Mouse (Mus musculus) Patski (cell line): ENCODE measurements at regions not wholly inside any gene's neighbourhood (a gene's known extent, or its start where the extent isn't known, plus 50 kb on each side); places are given as distances from the start of the nearest gene placed in this dataset.

ENCODE experiments used
- ATAC-seq: fragments of 100-300 bp; one replicate; pipeline ENCODE4 v1.8.0; 2021
- CTCF ChIA-PET: fragments of 350-600 bp; sonication (Branson Sonifier 250); formaldehyde crosslinking; loops from one replicate; lab custom pipeline; 2022; ENCODE audit warnings: inconsistent platforms; lab: Charles Lee
- POLR2A ChIA-PET: fragments of 350-600 bp; sonication (Branson Sonifier 250); formaldehyde crosslinking; loops from one replicate; lab custom pipeline; 2022; ENCODE audit warnings: antibody characterized with exemption, inconsistent platforms; lab: Charles Lee
- DNase-seq: peaks from one replicate; pipeline ENCODE4 v3.0.0-alpha.2; 2011; ENCODE audit warnings: low read depth, low spot score
- H3K27me3 ChIP-seq: fragments of 371-371 bp; one replicate; pipeline ENCODE4 v1.5.1; 2021
- CTCF ChIP-seq: fragments of 100-300 bp; IDR thresholded peaks from one replicate; pipeline ENCODE4 v1.5.1; 2021
- in situ Hi-C: fragments of 300-500 bp; cut with MboI; formaldehyde crosslinking; loops from 3 replicates; pipeline ENCODE4 v1.11.1; 2018; ENCODE audit warnings: low pct_unique_long_range_greater_than_20kb, mixed read lengths

- in situ Hi-C loops, result no loop called here
- POLR2A ChIA-PET, result no interaction called here
- CTCF ChIA-PET, result no interaction called here
- TF ChIP-seq CTCF, result no peak
- no peak for DNase-seq
- ATAC-seq, result no peak
- no peaks in the 10 kb centered on the region for H3K27me3 ChIP-seq
These were observed 634.3 kb downstream of the Nup35 start for GRCm38 (mm10) chr2:81251321-81251720.

DNA sequence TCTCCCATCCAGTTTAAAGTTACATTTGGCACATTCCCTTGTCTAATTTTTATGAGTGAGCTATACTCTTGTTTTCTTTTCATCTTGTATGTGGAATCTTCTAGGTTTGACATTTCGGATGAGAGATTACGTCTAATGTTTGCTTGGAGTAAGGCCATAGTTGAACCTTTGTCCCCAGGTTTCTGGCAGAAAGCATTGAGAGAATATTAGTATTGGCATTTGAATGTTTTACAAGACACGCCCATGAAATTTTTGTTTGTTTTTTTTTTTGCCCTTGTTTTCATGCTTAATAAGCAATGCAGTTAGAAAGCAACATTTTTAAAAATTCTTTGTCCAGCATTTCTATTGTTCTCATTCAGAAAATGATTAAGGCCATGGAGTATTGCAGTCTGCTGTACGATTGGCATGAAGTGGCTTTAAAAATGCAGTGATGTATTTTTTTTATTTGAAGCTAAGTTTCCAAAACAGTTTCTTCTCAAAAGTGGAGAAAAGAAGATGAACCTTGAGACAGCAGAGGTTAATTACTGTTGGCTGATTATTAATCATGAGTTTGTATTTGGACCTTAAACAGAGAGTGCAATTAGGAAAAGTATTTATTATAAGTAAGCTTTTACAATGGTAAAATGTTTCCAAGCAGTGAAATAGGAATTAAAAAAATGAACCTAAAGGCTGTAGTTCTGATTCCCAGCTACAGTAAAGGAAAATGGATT, 645.2 kb downstream of the Nup35 start:
- DNase-seq (no peak), ATAC-seq (no peak)
- ChIA-PET POLR2A (no interaction called here), CTCF (interaction anchor here (1.2 to 1.3 kb wide), 2 partner anchors 24 to 28 kb away, joined by 3 read pairs; no protein-coding TSS in a partner anchor)
- H3K27me3 ChIP-seq, result no peaks in the 10 kb centered on the region
- TF ChIP-seq CTCF, result no peak
- in situ Hi-C loops, result no loop called here

- DNase-seq, result no peak
- H3K27me3 ChIP-seq, result no peaks in the 10 kb centered on the region
- in situ Hi-C loops, result no loop called here
- ChIA-PET POLR2A (no interaction called here), CTCF (interaction anchor here (1.2 kb wide), 1 partner anchor 430 kb away, joined by 3 read pairs; no protein-coding TSS in a partner anchor)
- no peak for ATAC-seq
- no peak for TF ChIP-seq CTCF
These were observed 652.3 kb downstream of the Nup35 start for GRCm38 (mm10) chr2:81269245-81269880.

DNA sequence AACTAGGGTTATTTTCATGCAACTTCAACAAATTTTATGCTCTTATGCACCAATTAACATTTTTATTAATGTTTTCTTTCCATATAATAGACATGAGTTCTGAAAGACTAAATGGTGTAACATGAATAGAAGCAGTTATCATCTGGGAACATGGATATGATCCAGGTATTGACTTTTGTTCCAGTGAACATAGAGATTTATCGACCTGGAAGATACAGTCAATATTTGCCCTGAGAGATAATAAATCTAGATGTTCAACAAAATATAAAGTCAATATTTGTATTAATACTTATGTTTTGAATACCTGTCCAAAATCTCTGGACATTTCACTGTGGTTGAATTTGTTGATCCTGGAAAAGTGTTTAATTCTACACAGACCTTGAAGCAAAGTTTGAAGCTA, 653.9 kb downstream of the Nup35 start:
- ChIA-PET POLR2A (no interaction called here), CTCF (no interaction called here)
- TF ChIP-seq CTCF, result no peak
- DNase-seq, result no peak
- no peaks in the 10 kb centered on the region for H3K27me3 ChIP-seq
- ATAC-seq, result no peak
- in situ Hi-C loops, result no loop called here

DNA sequence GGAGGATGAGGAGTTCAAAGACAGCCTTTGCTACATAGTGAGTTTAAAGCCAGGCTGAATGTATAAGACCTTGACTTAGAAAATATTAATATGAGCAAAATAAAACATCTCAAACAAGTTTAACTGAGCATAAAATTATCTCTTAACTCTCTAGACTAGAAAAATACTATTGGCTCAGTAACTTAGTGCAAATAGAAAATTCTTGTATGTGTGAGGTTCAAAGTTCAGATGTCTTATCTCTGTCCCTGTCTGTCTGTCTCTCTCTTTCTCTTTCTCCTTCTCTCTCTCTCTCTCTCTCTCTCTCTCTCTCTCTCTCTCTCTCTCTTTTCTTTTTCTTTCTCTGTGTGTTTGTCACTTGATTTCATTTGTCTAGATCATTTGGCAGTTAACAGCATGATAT, 655.5 kb downstream of the Nup35 start:
- no peak for ATAC-seq
- no peak for DNase-seq
- ChIA-PET POLR2A (no interaction called here), CTCF (no interaction called here)
- no peak for TF ChIP-seq CTCF
- no peaks in the 10 kb centered on the region for H3K27me3 ChIP-seq
- in situ Hi-C loops, result no loop called here

GRCm38 (mm10) chr2:81287414-81287813, 670.4 kb downstream of the Nup35 start:
- CTCF ChIA-PET, result no interaction called here
- DNase-seq (no peak), ATAC-seq (no peak)
- POLR2A ChIA-PET, result no interaction called here
- in situ Hi-C loops, result no loop called here
- no peak for TF ChIP-seq CTCF
- no peaks in the 10 kb centered on the region for H3K27me3 ChIP-seq

- in situ Hi-C loops, result loop anchor here (10.0 kb wide), 1 partner anchor 564 kb away; no protein-coding TSS in a partner anchor
These were observed 711.6 kb downstream of the Nup35 start for GRCm38 (mm10) chr2:81328648-81329047.

GRCm38 (mm10) chr2:81336982-81337381, 716.0 kb upstream of the Zfp804a start:
- ATAC-seq (no peak), DNase-seq (no peak)
- TF ChIP-seq CTCF, result no peak
- POLR2A ChIA-PET, result no interaction called here
- CTCF ChIA-PET, result no interaction called here
- no peaks in the 10 kb centered on the region for H3K27me3 ChIP-seq
- in situ Hi-C loops, result no loop called here

More at GRCm38 (mm10) chr2:81328648-81329047, 711.6 kb downstream of the Nup35 start:
- CTCF ChIA-PET, result interaction anchor here (0.9 kb wide), 1 partner anchor 564 kb away, joined by 4 read pairs; no protein-coding TSS in a partner anchor
- no peak for ATAC-seq
- TF ChIP-seq CTCF, result peak; percentile 56
- no peaks in the 10 kb centered on the region for H3K27me3 ChIP-seq
- POLR2A ChIA-PET, result no interaction called here
- no peak for DNase-seq

GRCm38 (mm10) chr2:81340417-81340816, 712.6 kb upstream of the Zfp804a start:
- TF ChIP-seq CTCF, result no peak
- DNase-seq (no peak), ATAC-seq (no peak)
- in situ Hi-C loops, result no loop called here
- ChIA-PET POLR2A (no interaction called here), CTCF (no interaction called here)
- H3K27me3 ChIP-seq, result no peaks in the 10 kb centered on the region
